Mouse (Mus musculus): ENCODE measurements around the gene Zfp616. TPM values are rescaled to one million over a fixed set of nuclear protein-coding genes. Genes with fewer than 3 reads are reported as not detected.

Zfp616 gene
- not detected in 2 replicates for polyA plus RNA-seq (2015; fragmentation: Nextera tagmentation; extraction: Ambion mirVana)

GRCm38 (mm10) chr11:74069655-74070054 is at the start of gene Zfp616:
Zfp616 (plus strand) TSS chr11:74069955.
- Histone ChIP-seq H3K4me3 (replicated peaks) (no peak within 1 kb of the TSS), H3K27me3 (no peaks in the 10 kb centered on the region), H3K36me3 (no peaks in the 10 kb centered on the region), H3K4me1 (no peaks in the 10 kb centered on the region), H3K9me3 (replicated peaks) (no peaks in the 10 kb centered on the region), H3K4me2 (replicated peaks) (no peak within 1 kb of the TSS), H3K9ac (no peak within 1 kb of the TSS), H3K27ac (replicated peaks) (no peak within 1 kb of the TSS)
- no peak for ATAC-seq (ENCODE audit: insufficient number of reproducible peaks, low FRiP score, low TSS enrichment, low read depth)
- 97% methylated on average over 1 of the region's 1 CpGs for WGBS

DNA sequence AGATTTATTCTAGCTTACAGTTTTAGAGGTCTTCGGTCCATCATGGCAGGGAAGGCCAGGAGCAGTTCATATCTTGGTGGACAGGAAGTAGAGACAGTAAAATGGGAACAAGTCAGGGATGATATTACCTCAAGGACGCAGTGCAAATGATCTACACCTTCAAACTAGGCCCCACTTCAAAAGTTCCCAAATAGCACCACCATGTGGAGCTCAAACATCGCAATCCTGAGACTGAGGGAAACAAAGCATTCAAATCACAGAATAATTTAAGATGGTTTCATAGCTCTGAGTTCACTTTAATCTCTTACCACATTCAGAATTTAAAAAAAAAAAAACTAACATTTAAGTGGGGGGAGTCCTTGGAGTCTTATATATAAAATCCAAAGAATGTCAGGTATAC is 18.4 kb upstream of the Zfp616 start:
- H3K36me3 ChIP-seq: no peaks in the 10 kb centered on the region
- H3K9ac ChIP-seq: no peak overlapping the region
- no peaks in the 10 kb centered on the region for H3K27me3 ChIP-seq
- no peak for ATAC-seq (ENCODE audit: insufficient number of reproducible peaks, low FRiP score, low TSS enrichment, low read depth)
- H3K9me3 ChIP-seq (replicated peaks): no peaks in the 10 kb centered on the region
- H3K4me2 ChIP-seq (replicated peaks): no peak overlapping the region
- 69% methylated on average over 3 of the region's 3 CpGs for WGBS
- H3K4me3 ChIP-seq (replicated peaks): no peak overlapping the region
- H3K27ac ChIP-seq (replicated peaks): no peak overlapping the region
- no peaks in the 10 kb centered on the region for H3K4me1 ChIP-seq

GRCm38 (mm10) chr11:74056451-74056850 is 13.3 kb upstream of the Zfp616 start, which contains the start of the genes Olfr139 and Olfr399:
Olfr139 (minus strand) TSS chr11:74056551.
Olfr399 (minus strand) TSS chr11:74056615.
- H3K9me3 ChIP-seq (replicated peaks): no peaks in the 10 kb centered on the region
- no peak within 1 kb of the TSS for H3K4me3 ChIP-seq (replicated peaks)
- no peak within 1 kb of the TSS for H3K27ac ChIP-seq (replicated peaks)
- H3K4me2 ChIP-seq (replicated peaks): no peak within 1 kb of the TSS
- no peak for ATAC-seq (ENCODE audit: insufficient number of reproducible peaks, low FRiP score, low TSS enrichment, low read depth)
- H3K36me3 ChIP-seq: no peaks in the 10 kb centered on the region
- no peaks in the 10 kb centered on the region for H3K4me1 ChIP-seq
- no peaks in the 10 kb centered on the region for H3K27me3 ChIP-seq
- no peak within 1 kb of the TSS for H3K9ac ChIP-seq
- 86% methylated on average over 2 of the region's 2 CpGs for whole genome bisulfite sequencing

DNA sequence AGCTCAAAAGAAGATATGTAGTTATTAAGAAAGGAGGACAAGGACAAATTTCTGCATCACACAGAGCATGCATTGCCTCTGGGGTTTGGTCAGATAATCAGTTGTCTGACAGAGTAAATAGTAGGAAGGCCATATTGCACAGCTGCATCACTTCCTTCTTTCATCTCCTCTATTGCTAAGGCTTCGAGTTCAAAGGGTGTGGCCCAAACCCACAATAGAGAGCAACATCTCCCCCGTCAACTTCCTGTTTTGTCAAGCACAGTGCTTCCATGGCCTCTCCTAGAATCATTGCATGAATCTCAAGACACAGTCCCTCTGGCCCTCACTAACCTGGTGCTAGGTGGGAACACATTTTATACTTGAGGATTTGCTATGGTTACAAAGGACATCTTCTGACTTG is 31.0 kb downstream of the Zfp616 start:
- no peaks in the 10 kb centered on the region for H3K27me3 ChIP-seq
- 72% methylated on average over 2 of the region's 2 CpGs for WGBS
- no peak overlapping the region for H3K4me3 ChIP-seq (replicated peaks)

GRCm38 (mm10) chr11:74101507-74101906 is 31.8 kb downstream of the Zfp616 start:
- Histone ChIP-seq H3K27me3 (no peaks in the 10 kb centered on the region), H3K36me3 (no peaks in the 10 kb centered on the region), H3K9me3 (replicated peaks) (no peaks in the 10 kb centered on the region), H3K4me3 (replicated peaks) (no peak overlapping the region), H3K4me2 (replicated peaks) (no peak overlapping the region), H3K27ac (replicated peaks) (no peak overlapping the region), H3K9ac (no peak overlapping the region), H3K4me1 (no peaks in the 10 kb centered on the region)
- WGBS: 42% methylated on average over 2 of the region's 2 CpGs
- no peak for ATAC-seq (ENCODE audit: insufficient number of reproducible peaks, low FRiP score, low TSS enrichment, low read depth)

More for the DNA sequence above, 31.0 kb downstream of the Zfp616 start:
- no peak overlapping the region for H3K9ac ChIP-seq
- no peak for ATAC-seq (ENCODE audit: insufficient number of reproducible peaks, low FRiP score, low TSS enrichment, low read depth)
- no peaks in the 10 kb centered on the region for H3K4me1 ChIP-seq
- no peaks in the 10 kb centered on the region for H3K9me3 ChIP-seq (replicated peaks)
- no peak overlapping the region for H3K4me2 ChIP-seq (replicated peaks)
- H3K36me3 ChIP-seq: no peaks in the 10 kb centered on the region
- H3K27ac ChIP-seq (replicated peaks): no peak overlapping the region

GRCm38 (mm10) chr11:74105066-74105465 is 35.3 kb downstream of the Zfp616 start:
- H3K27me3 ChIP-seq: no peaks in the 10 kb centered on the region
- WGBS: 24% methylated on average over 5 of the region's 5 CpGs
- H3K9me3 ChIP-seq (replicated peaks): 0 out of 2 replicates have a peak, but pooled peaks cover 5% of the 10 kb centered on the region
- H3K4me1 ChIP-seq: no peaks in the 10 kb centered on the region
- ATAC-seq (ENCODE audit: insufficient number of reproducible peaks, low FRiP score, low TSS enrichment, low read depth): no peak
- no peak overlapping the region for H3K27ac ChIP-seq (replicated peaks)
- no peaks in the 10 kb centered on the region for H3K36me3 ChIP-seq
- H3K4me2 ChIP-seq (replicated peaks): no peak overlapping the region
- no peak overlapping the region for H3K4me3 ChIP-seq (replicated peaks)
- H3K9ac ChIP-seq: no peak overlapping the region

GRCm38 (mm10) chr11:74113412-74113811 is 43.7 kb downstream of the Zfp616 start, which contains the start of gene Olfr401:
Olfr401 (plus strand) TSS chr11:74113712.
- H3K9ac ChIP-seq: no peak within 1 kb of the TSS
- H3K4me2 ChIP-seq (replicated peaks): no peak within 1 kb of the TSS
- H3K9me3 ChIP-seq (replicated peaks): 0 out of 2 replicates have a peak, but pooled peaks cover 3% of the 10 kb centered on the region
- no peaks in the 10 kb centered on the region for H3K4me1 ChIP-seq
- H3K4me3 ChIP-seq (replicated peaks): no peak within 1 kb of the TSS
- no peaks in the 10 kb centered on the region for H3K27me3 ChIP-seq
- no peak for ATAC-seq (ENCODE audit: insufficient number of reproducible peaks, low FRiP score, low TSS enrichment, low read depth)
- no peak within 1 kb of the TSS for H3K27ac ChIP-seq (replicated peaks)
- H3K36me3 ChIP-seq: no peaks in the 10 kb centered on the region

Other genes starting within 250 kb of the Zfp616 start
- 0.25 TPM in 1 of 2 replicates, not detected in the other for gene Olfr393, start 218.5 kb upstream of the Zfp616 start, polyA plus RNA-seq (2015; fragmentation: Nextera tagmentation; extraction: Ambion mirVana)
- not detected in 2 replicates for gene Olfr394, start 179.2 kb upstream of the Zfp616 start, polyA plus RNA-seq (2015; fragmentation: Nextera tagmentation; extraction: Ambion mirVana)
- gene Olfr395, start 160.7 kb upstream of the Zfp616 start, polyA plus RNA-seq (2015; fragmentation: Nextera tagmentation; extraction: Ambion mirVana): 0.29 TPM in 1 of 2 replicates, not detected in the other
- gene Olfr23, start 133.3 kb upstream of the Zfp616 start, polyA plus RNA-seq (2015; fragmentation: Nextera tagmentation; extraction: Ambion mirVana): 0.11 and 0.44 TPM in 2 replicates
- 0.04 TPM in 1 of 2 replicates, not detected in the other for gene Olfr397, start 109.1 kb upstream of the Zfp616 start, polyA plus RNA-seq (2015; fragmentation: Nextera tagmentation; extraction: Ambion mirVana)
- not detected in 2 replicates for gene Olfr398, start 79.5 kb upstream of the Zfp616 start, polyA plus RNA-seq (2015; fragmentation: Nextera tagmentation; extraction: Ambion mirVana)
- gene Olfr139, start 13.4 kb upstream of the Zfp616 start, polyA plus RNA-seq (2015; fragmentation: Nextera tagmentation; extraction: Ambion mirVana): 0.13 and 0.24 TPM in 2 replicates
- 0.18 and 0.57 TPM in 2 replicates for gene Olfr399, start 13.3 kb upstream of the Zfp616 start, polyA plus RNA-seq (2015; fragmentation: Nextera tagmentation; extraction: Ambion mirVana)
- gene Olfr401, start 43.8 kb downstream of the Zfp616 start, polyA plus RNA-seq (2015; fragmentation: Nextera tagmentation; extraction: Ambion mirVana): not detected in 2 replicates
- gene Olfr402, start 83.6 kb downstream of the Zfp616 start, polyA plus RNA-seq (2015; fragmentation: Nextera tagmentation; extraction: Ambion mirVana): 0.05 TPM in 1 of 2 replicates, not detected in the other
- not detected in 2 replicates for gene Olfr403, start 116.3 kb downstream of the Zfp616 start, polyA plus RNA-seq (2015; fragmentation: Nextera tagmentation; extraction: Ambion mirVana)
- gene Olfr43, start 141.4 kb downstream of the Zfp616 start, polyA plus RNA-seq (2015; fragmentation: Nextera tagmentation; extraction: Ambion mirVana): not detected in 2 replicates
- gene Olfr406, start 189.9 kb downstream of the Zfp616 start, polyA plus RNA-seq (2015; fragmentation: Nextera tagmentation; extraction: Ambion mirVana): not detected in 2 replicates
- 0.12 TPM in 1 of 2 replicates, not detected in the other for gene Olfr59, start 213.8 kb downstream of the Zfp616 start, polyA plus RNA-seq (2015; fragmentation: Nextera tagmentation; extraction: Ambion mirVana)